Mouse (Mus musculus) C2C12 (cell line): ENCODE data around the gene Esrrb.

Source experiments
- CEBPB ChIP-seq: IDR thresholded peaks from one replicate; pipeline ENCODE4 v1.6.1; 2011; ENCODE audit warnings: low read depth, mild to moderate bottlenecking, control low read depth, moderate library complexity
- CTCF ChIP-seq: IDR thresholded peaks from one replicate; pipeline ENCODE4 v1.5.1; 2011; ENCODE audit not compliant: control insufficient read depth, insufficient read depth, insufficient read length
- MAX ChIP-seq: IDR thresholded peaks from one replicate; pipeline ENCODE4 v1.6.1; 2011; ENCODE audit warnings: mild to moderate bottlenecking, control low read depth
- MYOD1 ChIP-seq: IDR thresholded peaks from one replicate; pipeline ENCODE4 v1.6.1; 2011; ENCODE audit warnings: low read depth; ENCODE audit not compliant: control insufficient read depth, insufficient read length
- MYOG ChIP-seq: IDR thresholded peaks from one replicate; pipeline ENCODE4 v1.6.1; 2011; ENCODE audit not compliant: control insufficient read depth, insufficient read length; ENCODE audit errors: extremely low read depth
- USF1 ChIP-seq: IDR thresholded peaks from one replicate; pipeline ENCODE4 v1.6.1; 2011; ENCODE audit warnings: low read depth, mild to moderate bottlenecking, control low read depth, moderate library complexity

- TF ChIP-seq USF1 (no peak), CTCF (no peak), MYOG (no peak), MAX (no peak), MYOD1 (no peak), CEBPB (no peak)
Observed at GRCm38 (mm10) chr12:86508313-86508988, 147.5 kb downstream of the Esrrb start.
